Mouse (Mus musculus) large intestine, adult 2 months (tissue): ENCODE results near the gene Zfp652. TPM values are rescaled to one million over a fixed set of nuclear protein-coding genes. Genes with fewer than 3 reads are reported as not detected.

Source experiments
- DNase-seq: peaks from one replicate; pipeline ENCODE4 v3.0.0-alpha.2; 2012; ENCODE audit warnings: low read depth, low spot score
- WGBS: fragments of 180-500 bp; shearing (Covaris S2); methylation state at CpG from one replicate; pipeline ENCODE4 v1.1.7; 2018; 5-methylcytosine and 5-hydroxymethylcytosine counted together
- polyA plus RNA-seq: library from polyadenylated mRNA; depleted of rRNA; stranded (reverse); fragments of >200 nt; gene quantifications from 2 replicates; pipeline ENCODE4 v1.2.3, GENCODE M21; 2012

Zfp652 gene
- polyA plus RNA-seq, 1 experiment = 11.6 TPM

DNA sequence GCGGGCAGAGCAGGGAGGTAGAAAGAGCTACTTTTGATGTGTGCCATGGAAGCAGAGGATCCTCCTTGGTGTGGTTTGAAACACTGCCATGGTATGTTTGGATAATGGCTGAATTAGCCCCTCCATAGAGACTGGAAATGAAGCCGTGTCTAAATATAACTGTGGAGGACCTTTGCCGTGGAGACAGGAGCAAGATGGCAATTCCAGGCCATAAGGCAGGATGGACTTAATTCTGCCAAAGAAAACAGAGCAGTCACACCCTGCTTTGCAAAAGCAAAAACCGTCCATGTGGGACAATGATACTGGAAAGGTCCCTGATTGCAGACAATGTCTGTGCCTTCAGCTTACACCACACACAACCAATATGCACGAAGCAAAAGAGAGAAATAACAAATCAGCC, 81.7 kb downstream of the Zfp652 start:
- 46% methylated on average over 5 of the region's 5 CpGs for WGBS
- DNase-seq = no peak

DNA sequence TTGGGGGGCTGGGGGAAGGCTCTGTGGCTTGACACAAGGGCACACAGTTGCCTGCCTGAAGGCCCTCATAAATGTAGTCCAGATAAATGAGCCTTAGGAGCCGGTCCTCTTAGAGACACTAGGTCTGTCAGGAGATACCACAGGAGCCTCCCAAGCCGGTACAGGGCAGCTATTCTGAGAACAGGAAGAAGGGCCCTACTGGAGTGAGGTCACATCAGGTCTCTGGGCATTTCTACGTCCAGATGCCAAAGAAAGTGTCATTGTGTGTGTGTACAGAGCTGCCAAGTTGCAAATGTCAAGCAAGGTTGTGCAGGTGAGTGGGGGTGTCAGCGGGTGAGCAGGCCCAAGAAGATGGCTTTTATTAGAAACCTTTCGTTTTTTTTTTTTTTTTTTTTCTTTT, 83.1 kb downstream of the Zfp652 start:
- WGBS = 67% methylated on average over 5 of the region's 5 CpGs
- no peak for DNase-seq

DNA sequence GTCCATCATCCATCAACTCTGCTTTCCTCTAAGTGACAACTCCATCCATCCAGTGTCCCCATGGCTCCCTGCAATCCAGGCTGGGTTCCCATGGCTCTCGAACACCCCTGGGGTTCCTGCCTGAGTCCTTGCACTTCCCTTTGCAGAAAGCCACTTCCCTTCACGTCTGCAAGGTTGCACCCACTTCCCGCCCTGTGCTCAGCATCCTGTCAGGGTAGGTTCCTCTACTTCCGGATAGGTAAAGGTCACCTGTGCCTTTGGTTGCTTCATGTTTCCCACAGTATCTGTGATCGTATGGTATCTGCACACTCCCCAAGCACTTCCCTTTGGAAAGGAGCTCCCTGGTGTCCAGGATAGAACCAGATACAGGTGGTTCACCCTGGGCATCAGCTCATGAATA, 92.5 kb downstream of the Zfp652 start:
- no peak for DNase-seq
- WGBS = 48% methylated on average over 5 of the region's 5 CpGs

DNA sequence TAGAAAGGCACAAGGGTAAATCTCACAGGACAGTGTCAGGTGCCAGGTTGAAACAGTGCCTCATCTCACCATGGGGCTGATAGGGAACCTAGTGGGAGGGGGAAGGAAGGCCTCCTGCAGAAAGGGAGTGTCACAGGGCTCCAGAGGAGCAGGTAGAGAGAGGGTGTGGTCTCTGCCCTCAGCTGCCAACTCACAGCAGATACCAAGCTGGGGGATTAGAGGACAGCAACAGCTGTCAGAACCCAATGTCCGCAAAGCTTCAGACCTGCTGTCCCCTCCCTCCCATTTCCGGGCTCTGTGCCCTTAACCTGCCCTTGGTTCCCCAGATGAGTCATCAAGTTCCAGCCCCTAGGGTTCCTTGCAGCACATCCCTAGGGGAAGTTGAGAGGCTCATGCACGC, 93.1 kb downstream of the Zfp652 start:
- WGBS = 19% methylated on average over 3 of the region's 3 CpGs
- DNase-seq = no peak

DNA sequence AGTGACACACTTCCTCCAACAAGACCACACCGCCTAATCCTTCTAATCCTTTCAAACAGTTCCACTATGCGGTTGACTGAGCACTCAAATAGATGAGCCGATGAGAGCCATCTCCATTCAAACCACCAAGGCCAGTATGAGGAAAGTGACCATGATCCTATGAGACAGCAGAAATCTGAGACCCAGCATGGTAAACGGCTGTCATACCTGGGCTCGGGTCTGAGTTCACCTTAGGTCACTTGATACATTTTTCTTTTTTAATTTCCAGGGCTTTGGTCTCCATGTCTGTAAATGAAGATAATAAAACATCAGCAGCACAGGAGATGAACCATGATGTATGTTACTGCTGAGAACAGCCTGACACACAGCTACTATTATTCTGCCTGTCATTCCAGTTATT, 95.4 kb downstream of the Zfp652 start:
- no peak for DNase-seq
- WGBS = 97% methylated on average over 5 of the region's 5 CpGs

DNA sequence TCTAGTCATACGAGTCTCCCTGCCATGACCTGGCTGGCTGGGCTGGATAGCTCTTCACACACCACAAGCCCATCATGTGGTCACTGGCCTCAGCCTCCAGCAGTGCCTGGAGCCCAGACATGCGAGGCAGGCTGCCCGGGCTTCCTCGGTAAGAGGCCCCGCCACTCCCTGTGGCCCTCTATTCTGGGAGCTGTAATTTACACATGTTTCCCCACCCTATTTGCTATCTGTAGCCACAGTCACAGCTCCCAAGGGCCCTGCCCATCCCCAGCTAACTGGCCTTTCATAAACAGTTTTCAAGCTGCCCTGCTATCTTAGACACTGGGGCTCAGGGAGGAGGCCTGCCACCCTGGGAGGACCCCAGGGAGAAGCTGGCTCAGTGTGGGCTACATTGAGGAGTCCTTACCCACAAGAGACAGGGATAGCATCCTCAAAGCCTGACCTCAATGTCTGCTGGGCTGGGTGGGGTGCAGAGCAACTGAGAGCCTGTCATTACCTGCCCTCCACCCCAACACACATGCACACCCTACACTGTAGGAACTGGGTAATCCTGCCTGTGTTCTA, 96.1 kb downstream of the Zfp652 start:
- no peak for DNase-seq
- 30% methylated on average over 5 of the region's 5 CpGs for WGBS

DNA sequence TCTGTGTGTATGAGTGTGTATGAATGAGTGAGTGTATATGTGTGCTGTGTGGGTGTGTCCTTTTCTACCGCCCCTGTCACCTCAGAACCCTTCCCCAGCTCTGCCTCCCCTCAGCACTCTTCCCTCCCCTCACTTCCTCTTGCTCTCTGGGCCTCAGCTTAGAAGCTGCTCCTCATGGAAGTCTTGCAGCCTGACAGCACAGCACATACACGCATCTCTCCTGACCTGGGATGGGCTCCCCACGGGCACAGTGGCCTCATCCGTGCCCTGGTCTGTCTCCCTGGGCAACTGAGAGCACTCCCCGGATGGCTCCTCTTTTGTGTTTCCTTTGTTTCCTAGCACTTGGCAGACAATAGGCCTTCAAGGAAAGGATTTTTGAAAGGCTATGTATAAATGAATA, 97.1 kb downstream of the Zfp652 start:
- 71% methylated on average over 5 of the region's 5 CpGs for WGBS
- no peak for DNase-seq

DNA sequence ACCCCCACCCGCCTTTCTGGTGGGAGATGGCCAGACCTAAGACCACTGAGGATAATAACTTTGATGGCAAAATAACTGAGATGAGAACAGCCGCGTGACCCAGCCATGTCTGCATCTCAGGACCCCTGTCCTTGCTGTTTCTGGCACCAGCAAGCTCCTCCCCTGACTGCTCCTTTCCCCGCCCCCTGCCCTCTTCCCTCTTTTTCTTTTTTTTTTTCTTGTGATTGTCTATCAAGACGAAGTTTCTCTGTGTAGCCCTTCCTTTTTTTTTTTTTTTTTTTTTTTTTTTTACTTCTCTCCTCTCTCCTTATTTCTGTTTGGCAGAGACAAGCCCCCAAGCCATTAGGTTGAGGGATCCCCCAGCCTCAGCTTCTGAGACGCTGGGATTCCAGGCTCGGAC, 98.4 kb downstream of the Zfp652 start:
- WGBS = 79% methylated on average over 7 of the region's 7 CpGs
- DNase-seq = no peak

DNA sequence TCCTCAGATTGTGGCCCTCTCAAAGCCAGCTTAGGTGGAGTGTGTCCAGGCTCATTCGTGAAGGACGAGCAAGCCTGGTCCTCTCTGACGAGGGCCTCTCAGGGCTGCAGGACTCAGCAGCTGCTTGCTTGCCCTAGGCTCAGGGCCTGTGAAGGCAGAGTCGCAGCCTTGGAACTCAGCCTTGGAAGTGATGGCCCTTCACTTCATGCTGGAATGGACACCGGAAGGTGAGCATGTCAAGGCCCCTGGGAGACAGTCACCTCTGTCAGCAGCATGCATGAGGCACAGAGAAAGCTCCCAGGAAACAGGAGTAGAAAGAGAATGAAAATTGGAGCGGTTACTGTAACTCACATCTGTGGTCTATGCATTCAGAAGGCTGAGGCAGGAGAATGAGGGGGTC, 99.3 kb downstream of the Zfp652 start:
- no peak for DNase-seq
- WGBS = 88% methylated on average over 6 of the region's 6 CpGs

DNA sequence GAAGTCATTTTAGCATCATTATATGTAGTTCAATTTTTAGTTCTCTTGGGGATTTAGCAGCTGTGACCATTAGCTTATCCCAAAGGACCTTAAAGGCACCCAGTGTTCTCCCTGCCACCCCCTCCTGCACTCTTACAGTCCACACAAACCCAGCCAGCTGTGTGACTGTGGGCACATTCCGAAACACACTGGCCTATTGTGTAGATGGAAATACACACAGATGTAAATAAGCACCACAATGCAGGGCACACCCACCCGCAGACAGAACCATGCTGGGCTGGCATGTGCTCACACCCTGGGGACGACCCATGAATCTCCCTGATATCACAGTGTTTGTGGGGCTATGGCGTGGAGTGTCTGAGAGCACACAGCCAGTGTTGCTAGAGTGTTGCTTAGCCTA, 99.8 kb downstream of the Zfp652 start:
- no peak for DNase-seq
- WGBS = 79% methylated on average over 4 of the region's 4 CpGs

DNA sequence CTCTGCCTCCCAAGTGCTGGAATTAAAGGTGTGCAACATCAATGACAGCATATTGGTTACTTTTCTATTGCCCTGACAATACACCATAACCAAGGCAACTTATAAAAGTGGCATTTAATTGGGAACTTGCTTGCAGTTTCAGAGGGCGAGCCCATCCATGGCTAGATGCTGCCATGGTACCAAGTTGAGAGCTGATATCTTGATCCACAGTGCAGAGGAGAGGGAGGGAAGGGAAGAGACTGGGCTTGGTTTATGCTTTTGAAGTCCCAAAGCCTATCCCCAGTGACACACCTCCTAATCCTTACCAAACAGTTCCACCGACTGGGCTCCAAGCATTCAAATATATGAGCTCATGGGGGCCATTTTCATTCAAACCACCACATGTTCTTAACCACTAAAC, 101.6 kb downstream of the Zfp652 start:
- WGBS = 98% methylated on average over 2 of the region's 2 CpGs
- no peak for DNase-seq

DNA sequence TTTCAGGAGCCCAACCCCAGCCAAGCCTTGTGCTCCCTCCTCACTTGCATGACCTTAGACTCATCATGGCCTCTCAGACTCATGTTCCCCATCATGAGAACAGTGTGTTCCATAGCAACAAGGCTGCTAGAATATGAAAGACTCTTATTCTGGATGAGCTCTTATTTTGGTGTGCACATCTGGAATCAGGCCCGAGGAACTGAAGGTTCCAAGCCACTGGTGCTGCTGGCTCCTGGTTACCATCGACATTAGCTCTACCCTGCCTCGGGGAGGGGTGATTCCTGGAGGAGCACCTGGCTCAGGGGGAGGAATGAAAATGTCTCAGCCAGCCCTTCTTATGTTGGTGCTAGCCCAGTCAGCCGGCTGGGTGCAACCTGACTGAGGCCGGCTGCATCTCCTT, 102.4 kb downstream of the Zfp652 start:
- 78% methylated on average over 5 of the region's 5 CpGs for WGBS
- no peak for DNase-seq

DNA sequence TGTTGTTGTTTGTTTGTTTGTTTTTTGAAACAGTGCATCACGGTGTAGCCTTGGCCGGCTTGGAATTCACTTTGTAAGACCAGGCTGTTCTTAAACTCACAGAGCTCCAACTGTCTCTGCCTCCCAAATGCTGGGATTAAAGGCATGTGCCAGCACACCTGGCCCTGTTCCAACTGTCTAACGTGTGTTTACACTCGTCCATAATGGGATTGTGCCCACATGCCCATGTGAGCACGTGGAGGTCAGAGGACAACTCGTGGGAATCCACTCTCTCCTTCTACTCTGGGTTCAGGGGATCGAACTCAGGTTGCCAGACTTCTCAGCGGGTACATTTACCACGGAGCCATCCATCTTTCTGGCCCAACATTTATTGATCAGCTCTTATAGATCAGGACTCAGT, 102.9 kb downstream of the Zfp652 start:
- WGBS = 51% methylated on average over 9 of the region's 9 CpGs
- no peak for DNase-seq

DNA sequence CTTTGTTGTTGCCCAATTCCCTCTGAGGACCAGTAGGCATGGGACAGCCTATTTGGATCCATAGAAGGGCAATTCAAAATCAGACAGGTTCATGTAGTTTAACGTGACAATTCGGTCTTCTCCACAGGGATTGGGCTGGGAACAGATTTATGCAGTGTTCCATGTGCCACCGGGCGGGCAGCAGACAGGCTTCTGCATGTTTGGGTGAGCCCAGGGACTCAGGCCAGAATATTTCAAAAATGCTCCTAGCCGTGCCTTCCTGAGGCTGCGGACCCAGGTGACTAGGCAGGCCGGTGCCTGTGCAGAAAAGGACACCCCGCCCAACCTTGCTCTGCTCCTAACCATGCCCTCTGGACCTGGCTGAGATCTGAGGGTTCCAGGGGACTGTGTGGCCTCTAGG, 106.7 kb downstream of the Zfp652 start:
- no peak for DNase-seq
- WGBS = 76% methylated on average over 8 of the region's 8 CpGs

DNA sequence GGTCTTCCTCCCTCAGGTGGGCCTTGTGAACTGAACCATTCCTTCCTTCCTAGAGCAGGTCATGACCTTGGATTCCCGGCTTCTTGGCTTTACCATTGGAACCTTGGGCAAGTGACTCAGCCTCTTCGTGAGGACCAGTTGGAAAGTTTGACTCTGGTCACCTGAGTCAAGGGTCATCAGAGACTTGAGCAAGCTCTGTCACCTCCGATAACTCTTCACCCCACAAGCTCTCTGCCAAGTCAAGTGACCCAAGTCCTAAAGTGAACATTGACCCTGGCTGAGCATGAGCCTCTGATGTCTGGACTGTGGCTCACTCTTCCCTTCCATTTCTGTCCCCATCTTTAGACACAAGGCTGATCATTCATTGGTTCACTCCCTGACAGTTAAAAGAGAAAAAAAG, 109.0 kb downstream of the Zfp652 start:
- 87% methylated on average over 3 of the region's 3 CpGs for WGBS
- no peak for DNase-seq

DNA sequence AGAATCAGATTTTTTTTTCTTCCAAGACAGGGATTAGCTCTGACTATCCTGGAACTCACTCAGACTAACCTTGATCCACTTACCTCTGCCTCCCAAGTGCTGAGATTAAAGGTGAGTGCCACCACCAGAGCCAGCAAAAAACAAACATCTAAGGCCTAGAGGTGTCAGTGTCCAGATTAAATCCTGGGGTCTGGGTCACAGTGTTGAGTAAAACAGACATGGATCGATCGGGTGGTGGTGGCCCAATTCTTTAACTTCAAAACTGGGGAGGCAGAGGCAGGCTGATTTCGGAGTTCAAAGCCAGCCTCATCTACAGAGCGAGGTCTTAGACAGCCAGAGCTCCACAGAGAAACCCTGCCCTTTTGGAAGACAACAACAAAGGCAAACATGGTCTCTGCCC, 110.0 kb downstream of the Zfp652 start:
- DNase-seq = no peak
- WGBS = 97% methylated on average over 4 of the region's 4 CpGs

DNA sequence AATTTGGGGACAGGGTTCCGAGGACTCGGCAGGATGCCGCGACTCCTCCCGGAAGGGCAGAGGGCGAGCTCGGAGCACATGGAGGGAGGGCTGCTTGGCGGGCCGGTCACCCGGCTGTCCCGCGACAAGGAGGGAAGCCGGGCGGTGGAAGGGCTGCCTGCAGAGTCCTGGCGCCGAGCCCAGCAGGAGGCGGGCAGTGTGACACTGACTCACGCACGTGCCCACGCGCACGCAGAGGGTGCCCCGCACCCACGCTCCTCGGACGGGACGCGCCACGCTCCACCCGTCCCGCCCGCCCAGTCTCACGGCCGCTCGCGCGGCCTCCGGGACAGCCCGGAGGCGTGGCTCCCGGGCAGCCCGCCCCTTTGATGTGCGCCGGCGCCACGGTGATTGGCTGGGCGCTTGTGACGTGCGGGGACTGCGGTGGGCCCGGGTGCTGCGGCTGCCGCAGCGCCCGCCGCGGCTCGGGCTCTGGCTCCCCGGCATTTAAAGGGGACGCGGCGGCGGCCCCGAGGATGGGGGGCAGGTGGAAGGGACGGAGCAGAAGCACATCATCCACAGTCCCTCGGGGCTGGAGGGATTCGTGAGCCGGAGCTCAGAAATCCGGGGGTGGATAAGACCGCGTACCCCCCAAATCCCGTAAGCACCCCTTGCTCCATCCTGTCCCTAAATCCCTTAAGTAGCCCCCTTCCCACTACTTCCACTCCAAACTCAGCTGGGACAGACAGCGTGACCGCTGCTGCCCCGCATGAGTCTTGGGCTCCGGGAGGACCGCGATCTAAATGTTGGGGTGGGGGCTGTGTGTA, 111.8 kb downstream of the Zfp652 start, which contains the start of gene Phospho1:
Phospho1 (plus strand) TSS at position 429 of the 806 bp plus-strand sequence.
- peak; percentile 67 for DNase-seq
- under 1% methylated on average over 77 of the region's 78 CpGs for WGBS

DNA sequence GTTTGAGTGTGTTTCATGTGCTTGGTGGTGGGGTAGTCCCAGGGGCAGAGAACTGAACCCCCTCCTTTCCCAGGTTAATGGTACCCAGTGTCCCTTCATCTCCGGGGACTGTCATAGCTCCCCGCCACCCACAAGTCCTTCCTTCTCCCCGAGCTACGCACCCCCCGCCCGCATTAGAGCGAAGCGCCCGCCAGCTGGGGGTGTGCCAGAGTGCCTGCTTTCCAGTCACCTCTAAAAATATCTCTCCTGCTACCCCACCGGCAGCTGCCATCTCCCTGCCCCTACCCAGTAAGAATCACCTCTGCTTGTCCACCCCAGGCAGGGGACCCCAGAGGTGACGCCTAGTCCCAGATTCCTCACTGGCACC, 112.4 kb downstream of the Zfp652 start:
- no peak for DNase-seq
- WGBS = 8% methylated on average over 11 of the region's 11 CpGs

DNA sequence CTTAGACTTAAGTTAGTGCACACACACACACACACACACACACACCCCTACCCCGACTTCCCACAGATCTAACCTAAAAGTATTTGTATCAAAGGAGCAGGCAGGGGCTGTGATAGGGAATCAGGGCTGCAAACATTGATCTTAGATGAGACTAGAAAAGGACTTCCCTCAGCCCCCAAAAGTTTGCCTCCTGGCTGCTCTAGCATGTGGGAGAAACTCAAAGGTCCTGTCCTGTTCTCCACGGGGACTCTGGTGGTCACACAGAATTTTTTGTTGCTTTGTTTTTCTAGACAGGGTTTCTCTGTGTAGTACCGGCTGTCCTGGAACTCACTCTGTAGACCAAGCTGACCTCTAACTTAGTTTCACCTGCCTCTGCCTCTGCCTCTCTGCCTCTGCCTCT, 113.2 kb downstream of the Zfp652 start:
- 54% methylated on average over 3 of the region's 3 CpGs for WGBS
- DNase-seq = no peak

DNA sequence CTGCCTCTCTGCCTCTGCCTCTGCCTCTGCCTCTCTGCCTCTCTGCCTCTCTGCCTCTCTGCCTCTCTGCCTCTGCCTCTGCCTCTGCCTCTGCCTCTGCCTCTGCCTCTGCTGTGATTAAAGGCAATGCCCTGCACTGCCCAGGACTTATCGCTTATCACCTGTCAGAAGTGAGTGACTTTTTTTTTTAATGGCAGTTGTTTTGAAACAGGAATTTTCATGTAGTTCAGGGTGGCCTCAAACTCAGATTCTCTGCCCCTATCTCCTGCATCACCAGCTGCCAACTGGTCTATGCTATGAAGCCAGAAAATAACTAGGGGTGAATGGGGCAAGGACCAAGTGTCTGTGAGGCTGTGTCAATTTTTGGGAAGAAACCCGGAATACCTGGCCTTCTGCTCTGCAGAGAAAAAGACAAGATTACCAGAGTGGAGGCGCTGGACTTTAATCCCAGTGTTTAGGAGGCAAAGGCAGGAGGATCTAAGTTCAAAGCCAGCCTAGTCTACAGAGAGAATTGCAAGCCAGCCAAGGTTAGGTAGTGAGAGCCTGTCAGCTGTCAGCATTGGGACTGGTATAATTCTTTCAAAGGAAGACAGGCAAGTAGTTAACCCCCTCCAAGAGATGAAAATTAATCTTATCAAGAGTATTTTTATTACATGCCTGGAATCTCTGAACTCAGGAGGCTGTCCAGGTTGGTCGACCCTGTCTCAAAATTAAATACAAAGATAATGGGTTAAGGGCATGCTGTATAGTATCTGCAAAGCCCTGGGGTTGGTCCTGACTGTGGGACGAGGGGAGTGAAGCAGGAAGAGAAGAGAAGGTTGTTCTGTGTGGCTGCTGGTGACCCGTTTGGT, 114.1 kb downstream of the Zfp652 start:
- 41% methylated on average over 6 of the region's 6 CpGs for WGBS
- DNase-seq = no peak

DNA sequence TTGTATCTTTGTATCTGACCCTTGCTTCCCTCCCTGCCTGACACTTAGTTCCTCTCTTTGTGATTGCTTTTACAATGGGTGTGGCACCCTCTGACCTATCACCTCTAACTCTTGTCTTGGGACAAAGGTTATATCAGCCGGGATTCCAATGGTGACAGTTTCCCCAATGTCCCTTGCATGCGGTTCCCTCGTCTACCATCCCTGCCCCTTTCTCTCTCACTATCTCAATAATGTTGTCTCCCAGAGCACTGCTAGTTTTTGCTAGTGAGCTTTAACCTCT, 114.6 kb downstream of the Zfp652 start:
- 17% methylated on average over 3 of the region's 3 CpGs for WGBS
- no peak for DNase-seq
